Mouse (Mus musculus): ENCODE measurements around the gene Rnf187.
A peak's percentile ranks its signal among the peaks of the same experiment; 100 is the strongest.
"Not testable (repeated sequence)": the region's sequence is repeated elsewhere in the genome, so short reads cannot be mapped to it uniquely, and the experiment has no call there.

Rnf187 gene

GRCm38 (mm10) chr11:58965001-58965760, 26.5 kb upstream of the Rnf187 start:
- DNase-seq (ENCODE audit: low read depth, low spot score) = no peak

GRCm38 (mm10) chr11:58964216-58964615, 25.5 kb upstream of the Rnf187 start:
- DNase-seq (ENCODE audit: low read depth, low spot score) = no peak

- no peak for DNase-seq (ENCODE audit: low read depth, low spot score)
Measured at GRCm38 (mm10) chr11:58963543-58963942, 24.8 kb upstream of the Rnf187 start.

GRCm38 (mm10) chr11:58961364-58962177, 22.9 kb upstream of the Rnf187 start:
- no peak for DNase-seq (ENCODE audit: low read depth, low spot score)

GRCm38 (mm10) chr11:58959921-58960465, 21.3 kb upstream of the Rnf187 start:
- DNase-seq (ENCODE audit: low read depth, low spot score) = no peak

GRCm38 (mm10) chr11:58959186-58959825, 20.6 kb upstream of the Rnf187 start:
- no peak for DNase-seq (ENCODE audit: low read depth, low spot score)

GRCm38 (mm10) chr11:58958536-58958935, 19.8 kb upstream of the Rnf187 start:
- DNase-seq (ENCODE audit: low read depth, low spot score) = no peak

GRCm38 (mm10) chr11:58957226-58957914, 18.7 kb upstream of the Rnf187 start:
- DNase-seq (ENCODE audit: low read depth, low spot score) = no peak

- DNase-seq (ENCODE audit: low read depth, low spot score) = no peak
Measured at GRCm38 (mm10) chr11:58955868-58956257, 17.1 kb upstream of the Rnf187 start.

GRCm38 (mm10) chr11:58955143-58955867, 16.6 kb upstream of the Rnf187 start:
- DNase-seq (ENCODE audit: low read depth, low spot score) = no peak

GRCm38 (mm10) chr11:58954420-58955142, 15.9 kb upstream of the Rnf187 start, which contains the start of the genes Hist3h2a and Trim17:
Hist3h2a (plus strand) TSS chr11:58954685.
Trim17 (plus strand) TSS chr11:58954685.
- peak; percentile 92 for DNase-seq (ENCODE audit: low read depth, low spot score)

GRCm38 (mm10) chr11:58954170-58954419, 15.4 kb upstream of the Rnf187 start:
- not testable (repeated sequence) for DNase-seq (ENCODE audit: low read depth, low spot score)

GRCm38 (mm10) chr11:58953351-58954169, 14.8 kb upstream of the Rnf187 start:
- DNase-seq (ENCODE audit: low read depth, low spot score) = no peak

GRCm38 (mm10) chr11:58951210-58951609, 12.5 kb upstream of the Rnf187 start:
- DNase-seq (ENCODE audit: low read depth, low spot score) = no peak

GRCm38 (mm10) chr11:58949480-58950431, 11.0 kb upstream of the Rnf187 start:
- DNase-seq (ENCODE audit: low read depth, low spot score) = no peak

GRCm38 (mm10) chr11:58948542-58949479, 10.1 kb upstream of the Rnf187 start, which contains the start of gene Hist3h2ba:
Hist3h2ba (plus strand) TSS chr11:58948920.
- peak; percentile 65 for DNase-seq (ENCODE audit: low read depth, low spot score)

Data from embryo, embryonic 11.5 days (tissue).